Mouse (Mus musculus): ENCODE data around the gene Ndufa7. TPM values are rescaled to one million over a fixed set of nuclear protein-coding genes. Genes with fewer than 3 reads are reported as not detected.

Ndufa7 gene
- 197 and 199 TPM in 2 replicates for polyA plus RNA-seq (2012; ENCODE audit: insufficient read depth, insufficient read length, missing spikeins)

DNA sequence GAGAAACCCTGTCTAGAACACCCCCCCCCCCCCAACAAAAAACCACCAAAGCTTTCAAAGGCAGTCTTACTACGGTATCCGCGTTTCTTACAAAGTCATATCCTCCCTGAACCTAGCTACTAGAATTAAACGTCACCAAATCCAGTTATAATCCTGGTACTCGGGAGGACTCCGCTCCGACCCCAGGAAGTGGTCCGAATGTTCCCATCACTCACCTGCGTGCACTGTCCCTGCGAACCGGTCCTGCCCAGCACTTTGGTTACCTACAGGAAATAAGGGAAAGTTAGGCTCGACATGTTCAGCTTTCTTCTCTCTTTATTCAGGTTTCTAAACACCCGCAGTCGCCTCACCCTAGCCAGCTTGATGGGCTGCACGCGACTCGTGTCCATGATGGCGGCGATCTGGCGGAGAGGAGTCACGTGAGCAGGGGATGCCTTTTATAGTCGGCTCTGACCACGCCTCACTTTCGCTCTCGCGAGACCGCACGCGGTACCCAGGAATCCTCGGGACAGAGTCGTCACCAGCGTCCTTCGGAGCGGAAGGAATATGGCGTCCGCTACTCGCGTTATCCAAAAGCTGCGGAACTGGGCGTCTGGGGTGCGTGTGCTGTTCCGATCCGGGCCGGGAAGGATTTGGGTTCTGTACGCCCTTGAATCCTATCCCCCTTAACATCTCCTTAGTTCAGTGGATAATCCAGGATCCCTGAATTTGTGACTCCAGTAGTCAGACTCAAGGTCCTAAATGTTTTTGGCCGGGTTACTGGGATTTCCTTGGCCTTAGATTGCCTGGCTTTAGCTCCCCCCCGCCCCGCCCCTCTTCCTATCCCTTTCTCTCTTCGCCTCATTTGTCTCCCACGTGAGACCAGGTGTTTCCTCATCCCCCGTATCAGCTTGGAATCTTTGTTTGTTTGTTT lies at the start of gene Ndufa7, which contains the start of gene Rps28:
Gene Ndufa7, plus strand, starts transcription at position 489 of the 913 bp plus-strand sequence.
Gene Rps28, minus strand, starts transcription at position 479 of the 913 bp plus-strand sequence.
- Histone ChIP-seq H3K27ac (ENCODE audit: insufficient read depth, low read depth, low read length) (peak within 1 kb of the TSS; percentile 86), H3K4me1 (ENCODE audit: control insufficient read depth, insufficient read depth, low read length) (peaks cover 15% of the 10 kb centered on the region), H3K4me3 (ENCODE audit: insufficient read depth, low read length) (peak within 1 kb of the TSS; percentile 72)
- TF ChIP-seq POLR2A (IDR thresholded peaks at IDR 0.05; ENCODE audit: borderline replicate concordance, low read depth, low read length) (no peak; the same call in 1 of the 2 replicates), CTCF (IDR thresholded peaks at IDR 0.05; ENCODE audit: low read depth, low read length) (no peak)

DNA sequence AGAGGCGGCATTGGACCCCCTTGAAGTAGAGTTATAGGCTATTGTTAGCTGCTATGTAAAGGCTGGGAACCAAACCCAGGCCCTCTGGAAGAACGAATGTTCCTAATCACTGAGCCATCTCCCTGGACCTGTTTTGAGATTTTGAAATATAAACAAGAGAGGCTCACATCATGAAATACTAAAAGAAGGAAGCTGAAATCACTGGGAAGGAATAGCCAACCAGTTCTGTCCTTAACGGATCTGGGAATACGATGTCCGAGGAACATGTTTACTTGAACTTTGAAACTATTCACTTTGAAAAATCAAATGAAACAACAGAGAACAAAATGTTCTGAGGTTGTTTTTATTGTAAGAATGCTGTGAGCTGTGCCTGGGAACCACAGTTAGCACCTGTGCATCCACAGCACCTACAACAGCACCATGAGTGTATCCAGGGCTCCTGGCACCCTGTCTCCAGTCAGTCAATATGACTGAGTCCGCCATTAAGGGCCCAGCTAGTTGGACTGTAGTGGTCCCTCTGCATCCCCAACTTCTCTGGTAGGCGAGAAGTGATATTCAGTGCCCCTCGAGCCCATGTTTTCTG lies 49.7 kb upstream of the Ndufa7 start:
- Histone ChIP-seq H3K4me1 (ENCODE audit: control insufficient read depth, insufficient read depth, low read length) (peaks cover 14% of the 10 kb centered on the region), H3K27ac (ENCODE audit: insufficient read depth, low read depth, low read length) (no peak overlapping the region), H3K4me3 (ENCODE audit: insufficient read depth, low read length) (no peak overlapping the region)
- no peak for TF ChIP-seq CTCF (IDR thresholded peaks at IDR 0.05; ENCODE audit: low read depth, low read length)
- no peak for TF ChIP-seq POLR2A (IDR thresholded peaks at IDR 0.05; ENCODE audit: borderline replicate concordance, low read depth, low read length)

DNA sequence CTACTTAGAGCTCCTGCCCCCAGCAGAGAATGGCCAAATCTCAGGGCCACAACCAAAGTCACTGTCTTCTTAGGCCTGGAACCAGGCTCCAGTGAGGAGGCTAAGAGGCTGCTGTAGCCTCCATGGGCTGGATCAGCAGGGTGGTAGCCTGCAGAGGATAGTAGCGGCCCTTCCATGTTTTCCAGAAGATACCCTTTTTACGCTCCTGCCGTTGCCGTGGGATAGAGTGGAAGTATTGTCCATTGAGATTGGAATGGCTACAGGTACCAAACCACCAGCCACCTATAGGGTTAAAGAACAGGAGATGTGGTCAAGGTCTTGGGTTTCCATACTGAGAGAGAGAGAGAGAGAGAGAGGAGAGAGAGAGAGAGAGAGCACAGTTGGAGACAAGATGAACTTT lies 49.1 kb upstream of the Ndufa7 start:
- no peak for TF ChIP-seq CTCF (IDR thresholded peaks at IDR 0.05; ENCODE audit: low read depth, low read length)
- Histone ChIP-seq H3K4me1 (ENCODE audit: control insufficient read depth, insufficient read depth, low read length) (peaks cover 18% of the 10 kb centered on the region), H3K27ac (ENCODE audit: insufficient read depth, low read depth, low read length) (no peak overlapping the region), H3K4me3 (ENCODE audit: insufficient read depth, low read length) (no peak overlapping the region)

DNA sequence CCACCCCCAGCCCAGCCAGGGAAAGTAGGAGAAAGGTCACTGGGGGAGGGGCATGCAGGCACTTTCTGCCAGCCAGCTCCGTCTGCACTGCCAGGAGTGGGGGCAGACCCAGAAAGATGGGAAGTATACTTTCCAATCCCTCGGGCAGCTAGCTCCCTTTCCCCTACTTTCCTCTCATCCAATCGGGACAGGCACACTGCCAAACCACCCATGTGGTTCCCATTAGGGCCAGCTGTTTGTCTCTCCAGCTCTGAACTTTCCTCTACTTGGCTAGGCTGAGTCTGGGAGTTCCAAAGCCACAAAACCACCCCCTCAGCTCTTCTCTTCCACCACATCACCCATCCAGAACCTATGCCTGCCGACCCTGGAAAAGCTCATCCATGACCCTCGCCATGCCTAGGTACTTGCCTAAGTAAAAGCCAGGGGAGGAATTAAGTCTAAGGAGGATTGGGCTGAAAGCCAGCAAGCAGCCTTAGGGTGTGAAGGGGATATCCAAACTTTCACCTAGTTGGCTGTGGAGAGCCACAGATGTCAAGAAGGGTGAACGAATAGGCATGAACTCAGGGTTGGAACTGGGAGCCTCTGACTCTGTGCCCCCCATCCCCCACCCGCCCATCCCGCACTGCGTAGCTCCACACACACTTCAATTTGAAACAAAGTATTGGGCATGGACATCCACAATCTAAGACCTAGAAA lies 45.0 kb upstream of the Ndufa7 start:
- Histone ChIP-seq H3K4me1 (ENCODE audit: control insufficient read depth, insufficient read depth, low read length) (peaks cover 35% of the 10 kb centered on the region), H3K4me3 (ENCODE audit: insufficient read depth, low read length) (peak overlapping the region; percentile 24), H3K27ac (ENCODE audit: insufficient read depth, low read depth, low read length) (peak overlapping the region; percentile 29)
- no peak for TF ChIP-seq POLR2A (IDR thresholded peaks at IDR 0.05; ENCODE audit: borderline replicate concordance, low read depth, low read length)
- TF ChIP-seq CTCF (IDR thresholded peaks at IDR 0.05; ENCODE audit: low read depth, low read length), result no peak; the same call in 1 of the 2 replicates

DNA sequence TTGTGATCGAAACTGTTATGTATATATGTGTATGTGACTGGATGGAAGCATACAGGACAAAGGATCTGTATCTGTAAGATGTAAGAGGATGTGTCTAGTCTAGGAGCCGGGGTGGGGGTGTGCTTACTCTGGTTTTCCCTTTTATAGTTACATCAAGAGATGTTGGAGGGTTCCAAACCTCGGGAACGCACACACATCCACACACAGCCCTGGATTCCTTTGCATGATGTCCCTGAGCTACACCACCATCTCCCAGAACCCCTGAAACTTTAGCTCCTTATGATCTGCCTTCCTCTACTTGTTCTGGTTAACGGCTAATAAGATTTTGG lies 44.4 kb upstream of the Ndufa7 start:
- Histone ChIP-seq H3K4me3 (ENCODE audit: insufficient read depth, low read length) (no peak overlapping the region), H3K27ac (ENCODE audit: insufficient read depth, low read depth, low read length) (no peak overlapping the region), H3K4me1 (ENCODE audit: control insufficient read depth, insufficient read depth, low read length) (peaks cover 35% of the 10 kb centered on the region)
- TF ChIP-seq CTCF (IDR thresholded peaks at IDR 0.05; ENCODE audit: low read depth, low read length) (no peak), POLR2A (IDR thresholded peaks at IDR 0.05; ENCODE audit: borderline replicate concordance, low read depth, low read length) (no peak)

DNA sequence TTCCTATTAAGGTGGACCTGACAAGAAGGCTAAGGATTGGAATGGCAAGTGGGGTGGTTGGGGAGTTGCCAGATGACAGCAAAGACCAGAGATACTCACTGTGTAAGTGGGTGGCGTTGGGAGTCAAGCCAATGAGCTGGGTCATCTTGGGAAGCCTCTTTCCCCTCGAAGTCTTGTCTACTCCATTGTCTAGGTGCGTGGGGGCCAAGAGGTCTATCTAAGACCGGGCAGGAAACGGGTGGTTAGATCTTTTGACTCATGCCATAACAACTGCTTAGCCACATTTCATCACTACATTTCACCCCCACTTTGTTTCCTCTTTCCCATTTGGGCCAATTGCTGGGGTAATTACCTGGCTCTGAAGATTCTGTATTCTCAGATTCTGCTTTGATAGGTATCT lies 43.9 kb upstream of the Ndufa7 start:
- peak overlapping the region; percentile 59 for H3K4me3 ChIP-seq (ENCODE audit: insufficient read depth, low read length)
- H3K27ac ChIP-seq (ENCODE audit: insufficient read depth, low read depth, low read length), result peak overlapping the region; percentile 40; the same call in 1 of the 2 replicates
- no peak for TF ChIP-seq CTCF (IDR thresholded peaks at IDR 0.05; ENCODE audit: low read depth, low read length)
- no peak for TF ChIP-seq POLR2A (IDR thresholded peaks at IDR 0.05; ENCODE audit: borderline replicate concordance, low read depth, low read length)
- H3K4me1 ChIP-seq (ENCODE audit: control insufficient read depth, insufficient read depth, low read length), result peaks cover 35% of the 10 kb centered on the region

DNA sequence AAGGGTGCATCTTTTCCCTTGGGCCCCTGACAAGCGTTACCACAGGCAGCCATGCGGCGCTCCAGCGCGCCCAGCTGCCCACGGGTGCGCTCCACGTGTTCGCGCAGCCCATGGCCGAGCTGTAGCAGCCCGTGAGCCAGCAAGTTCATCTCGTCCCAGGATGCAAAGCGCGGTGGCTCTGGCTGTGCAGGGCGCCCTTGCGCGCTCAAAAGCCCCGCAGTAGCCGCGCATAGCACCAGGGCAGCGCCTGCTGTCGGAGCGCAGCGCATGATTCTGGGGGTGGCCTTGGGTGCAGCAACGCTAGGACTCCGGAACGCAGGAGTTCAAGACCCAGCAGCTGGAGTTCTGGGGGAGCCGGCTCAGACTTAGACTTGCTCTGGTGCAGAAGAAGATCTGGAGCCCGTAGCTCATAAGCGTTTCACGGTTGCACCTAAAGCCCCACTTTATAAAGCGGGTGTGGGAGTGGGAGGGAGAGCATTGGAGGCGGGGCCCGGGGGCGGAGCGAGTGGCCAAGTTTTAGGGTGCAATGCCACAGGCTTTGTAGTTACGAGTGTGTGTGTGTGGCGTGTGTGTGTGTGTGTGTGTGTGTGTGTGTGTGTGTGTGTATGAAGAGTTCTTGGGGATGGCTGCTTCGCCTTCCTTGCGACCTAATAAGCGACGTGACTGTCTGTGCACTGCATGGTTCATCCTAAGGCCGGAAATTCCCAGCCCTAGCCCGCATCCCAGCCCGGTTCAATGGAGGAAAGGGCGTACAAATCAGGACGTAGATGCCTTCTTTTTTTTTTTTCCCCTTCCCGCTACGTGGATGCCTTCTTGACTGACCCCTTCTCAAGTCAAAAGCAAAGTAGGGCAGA lies 43.0 kb upstream of the Ndufa7 start, which contains the start of gene Angptl4:
Gene Angptl4, minus strand, starts transcription at position 707 of the 854 bp plus-strand sequence.
- H3K4me1 ChIP-seq (ENCODE audit: control insufficient read depth, insufficient read depth, low read length), result peaks cover 35% of the 10 kb centered on the region
- TF ChIP-seq POLR2A (IDR thresholded peaks at IDR 0.05; ENCODE audit: borderline replicate concordance, low read depth, low read length) (no peak), CTCF (IDR thresholded peaks at IDR 0.05; ENCODE audit: low read depth, low read length) (no peak)
- H3K27ac ChIP-seq (ENCODE audit: insufficient read depth, low read depth, low read length), result peak within 1 kb of the TSS; percentile 40
- peak within 1 kb of the TSS; percentile 59 for H3K4me3 ChIP-seq (ENCODE audit: insufficient read depth, low read length)

DNA sequence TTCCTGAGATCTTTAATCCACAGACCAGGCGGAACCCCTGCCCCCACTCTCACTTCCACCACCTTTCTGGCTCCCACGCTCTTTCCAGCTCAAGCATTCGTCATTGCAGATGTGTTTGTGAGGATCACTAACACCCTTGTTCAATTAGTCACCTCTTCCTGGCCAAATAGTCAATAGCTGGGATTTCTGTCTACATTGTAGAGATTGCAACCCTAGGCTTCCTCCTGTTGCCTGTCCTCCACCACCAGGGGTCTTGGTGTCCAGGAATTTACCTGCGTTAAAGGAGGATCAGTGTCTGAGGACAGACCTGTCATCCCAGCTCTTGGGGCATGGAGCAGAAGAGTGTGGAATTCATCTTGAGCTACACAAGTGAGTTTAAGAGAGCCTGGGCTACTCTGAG lies 42.3 kb upstream of the Ndufa7 start:
- H3K4me3 ChIP-seq (ENCODE audit: insufficient read depth, low read length), result peak overlapping the region; percentile 59
- TF ChIP-seq CTCF (IDR thresholded peaks at IDR 0.05; ENCODE audit: low read depth, low read length) (no peak), POLR2A (IDR thresholded peaks at IDR 0.05; ENCODE audit: borderline replicate concordance, low read depth, low read length) (no peak)
- H3K27ac ChIP-seq (ENCODE audit: insufficient read depth, low read depth, low read length), result no peak overlapping the region
- peaks cover 35% of the 10 kb centered on the region for H3K4me1 ChIP-seq (ENCODE audit: control insufficient read depth, insufficient read depth, low read length)

DNA sequence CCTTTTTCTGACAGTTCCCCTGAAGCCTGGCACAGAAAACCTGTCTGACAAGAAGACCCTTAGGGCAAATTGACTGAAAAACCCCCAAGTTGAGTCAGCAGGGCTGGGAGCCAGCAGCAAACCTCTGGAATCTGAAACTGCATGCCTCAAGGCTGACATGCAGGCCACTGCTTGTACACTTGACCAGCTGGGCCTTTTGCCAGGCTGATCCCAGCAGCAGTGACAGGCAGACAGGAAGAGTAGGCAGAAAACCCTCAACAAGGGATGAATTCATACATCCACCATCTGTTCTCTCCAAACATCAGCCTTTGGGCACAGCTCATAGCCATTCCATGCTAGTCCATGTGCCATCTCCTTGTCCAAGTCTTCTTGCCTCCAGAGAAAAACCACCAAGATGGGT lies 41.0 kb upstream of the Ndufa7 start:
- H3K27ac ChIP-seq (ENCODE audit: insufficient read depth, low read depth, low read length), result no peak overlapping the region
- TF ChIP-seq POLR2A (IDR thresholded peaks at IDR 0.05; ENCODE audit: borderline replicate concordance, low read depth, low read length) (no peak), CTCF (IDR thresholded peaks at IDR 0.05; ENCODE audit: low read depth, low read length) (no peak)

More for the DNA sequence above, 41.0 kb upstream of the Ndufa7 start:
- peaks cover 35% of the 10 kb centered on the region for H3K4me1 ChIP-seq (ENCODE audit: control insufficient read depth, insufficient read depth, low read length)
- H3K4me3 ChIP-seq (ENCODE audit: insufficient read depth, low read length), result no peak overlapping the region
